Mouse (Mus musculus) brain, adult 2 months (tissue): ENCODE results near the gene Zrsr2.

Experiments
- DNase-seq: peaks from one replicate; pipeline ENCODE4 v3.0.0; 2011; ENCODE audit warnings: low read depth, low spot score

Zrsr2 gene

DNA sequence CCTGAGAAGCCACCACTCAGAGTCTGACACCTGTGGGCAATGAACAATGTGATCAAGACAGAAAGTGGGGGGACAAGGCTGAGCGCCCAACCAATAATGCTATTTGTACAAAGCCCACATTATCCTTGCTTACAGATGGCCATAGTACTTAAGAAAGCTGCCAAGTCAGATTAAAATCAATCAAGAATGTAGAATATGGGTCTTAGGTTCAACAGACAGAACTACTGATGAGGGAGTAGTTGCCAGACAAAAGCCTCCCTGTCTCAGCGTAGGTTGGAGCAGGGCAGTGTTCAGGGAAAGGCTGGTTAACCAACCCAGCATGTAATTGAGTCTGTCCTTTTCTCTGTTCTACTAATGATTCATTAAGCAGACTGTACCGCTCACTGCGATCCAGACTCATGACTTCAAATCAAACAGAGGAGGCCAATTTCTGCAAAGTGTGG lies 72.9 kb downstream of the Zrsr2 start:
- DNase-seq: no peak
